Mouse (Mus musculus) erythroblast, embryonic 14.5 days (primary cell): ENCODE results near the gene Hoxd8. TPM values are rescaled to one million over a fixed set of nuclear protein-coding genes. Genes with fewer than 3 reads are reported as not detected.

Source experiments
- H3K27me3 ChIP-seq: 2 replicates; pipeline ENCODE4 v1.6.1; 2012; ENCODE audit warnings: inconsistent platforms; ENCODE audit not compliant: control insufficient read depth
- H3K36me3 ChIP-seq: 2 replicates; pipeline ENCODE4 v1.6.1; 2012; ENCODE audit warnings: mild to moderate bottlenecking, inconsistent platforms; ENCODE audit not compliant: control insufficient read depth
- H3K4me1 ChIP-seq: 2 replicates; pipeline ENCODE4 v1.6.1; 2012; ENCODE audit warnings: inconsistent platforms; ENCODE audit not compliant: control insufficient read depth
- H3K4me3 ChIP-seq: replicated peaks from 2 replicates; pipeline ENCODE3; 2012; ENCODE audit warnings: moderate library complexity, mild to moderate bottlenecking, inconsistent platforms
- H3K9me3 ChIP-seq: 2 replicates; pipeline ENCODE4 v1.6.1; 2012; ENCODE audit warnings: low read length, inconsistent platforms, mixed read lengths; ENCODE audit not compliant: control insufficient read depth
- GATA1 ChIP-seq: IDR thresholded peaks from 2 replicates; pipeline ENCODE4 v1.6.1; 2012; ENCODE audit warnings: low read length, inconsistent platforms, mixed read lengths
- TAL1 ChIP-seq: IDR thresholded peaks from 3 replicates; pipeline ENCODE4 v1.6.1; 2012; ENCODE audit warnings: low read length, inconsistent platforms, mixed read lengths
- polyA plus RNA-seq: library from polyadenylated mRNA; stranded (reverse); fragments of >175 nt; gene quantifications from 2 replicates; pipeline ENCODE4 v1.2.3, GENCODE M21; 2012

Gene Hoxd8
- polyA plus RNA-seq, 1 experiment: not detected

- H3K4me3 ChIP-seq: no peak overlapping the region
- H3K27me3 ChIP-seq: peaks cover 100% of the 10 kb centered on the region
- TF ChIP-seq TAL1 (no peak), GATA1 (no peak)
- 0 out of 2 replicates have a peak, but pooled peaks cover 4% of the 10 kb centered on the region for H3K9me3 ChIP-seq
- H3K36me3 ChIP-seq: no peaks in the 10 kb centered on the region
- no peaks in the 10 kb centered on the region for H3K4me1 ChIP-seq
Measured at GRCm38 (mm10) chr2:74689574-74690337, 14.7 kb upstream of the Hoxd8 start.

- Histone ChIP-seq H3K36me3 (no peaks in the 10 kb centered on the region), H3K27me3 (peaks cover 100% of the 10 kb centered on the region), H3K4me1 (no peaks in the 10 kb centered on the region), H3K9me3 (0 out of 2 replicates have a peak, but pooled peaks cover 4% of the 10 kb centered on the region), H3K4me3 (no peak overlapping the region)
- TF ChIP-seq GATA1 (no peak), TAL1 (no peak)
Measured at GRCm38 (mm10) chr2:74690338-74690716, 14.1 kb upstream of the Hoxd8 start.

- TF ChIP-seq TAL1: no peak
- no peak for TF ChIP-seq GATA1
- H3K4me1 ChIP-seq: no peaks in the 10 kb centered on the region
- 0 out of 2 replicates have a peak, but pooled peaks cover 4% of the 10 kb centered on the region for H3K9me3 ChIP-seq
- H3K4me3 ChIP-seq: no peak within 1 kb of the TSS
- H3K27me3 ChIP-seq: peaks cover 100% of the 10 kb centered on the region
- H3K36me3 ChIP-seq: no peaks in the 10 kb centered on the region
Measured at GRCm38 (mm10) chr2:74691022-74691951, 13.1 kb upstream of the Hoxd8 start, which contains the start of gene Hoxd10. TSS of gene Hoxd10 (plus strand) at chr2:74691924.

- H3K27me3 ChIP-seq: peaks cover 100% of the 10 kb centered on the region
- no peak overlapping the region for H3K4me3 ChIP-seq
- H3K4me1 ChIP-seq: no peaks in the 10 kb centered on the region
- H3K36me3 ChIP-seq: no peaks in the 10 kb centered on the region
- H3K9me3 ChIP-seq: peaks cover 4% of the 10 kb centered on the region; the same call in 1 of the 2 replicates
- TF ChIP-seq GATA1 (no peak), TAL1 (no peak)
Measured at GRCm38 (mm10) chr2:74691995-74692807, 12.2 kb upstream of the Hoxd8 start.

- Histone ChIP-seq H3K4me1 (0 out of 2 replicates have a peak, but pooled peaks cover under 1% of the 10 kb centered on the region), H3K36me3 (no peaks in the 10 kb centered on the region), H3K4me3 (no peak overlapping the region), H3K27me3 (peaks cover 100% of the 10 kb centered on the region), H3K9me3 (peaks cover 2% of the 10 kb centered on the region; the same call in 1 of the 2 replicates)
- no peak for TF ChIP-seq TAL1
- no peak for TF ChIP-seq GATA1
Measured at GRCm38 (mm10) chr2:74692808-74693431, 11.5 kb upstream of the Hoxd8 start.

GRCm38 (mm10) chr2:74693432-74693827 lies 11.0 kb upstream of the Hoxd8 start:
- 0 out of 2 replicates have a peak, but pooled peaks cover 2% of the 10 kb centered on the region for H3K4me1 ChIP-seq
- TF ChIP-seq TAL1 (no peak), GATA1 (no peak)
- no peak overlapping the region for H3K4me3 ChIP-seq
- peaks cover 100% of the 10 kb centered on the region for H3K27me3 ChIP-seq
- H3K36me3 ChIP-seq: no peaks in the 10 kb centered on the region
- H3K9me3 ChIP-seq: peaks cover 5% of the 10 kb centered on the region; the same call in 1 of the 2 replicates

- H3K9me3 ChIP-seq: peaks cover 5% of the 10 kb centered on the region; the same call in 1 of the 2 replicates
- no peaks in the 10 kb centered on the region for H3K36me3 ChIP-seq
- TF ChIP-seq TAL1: no peak
- TF ChIP-seq GATA1: no peak
- 0 out of 2 replicates have a peak, but pooled peaks cover 2% of the 10 kb centered on the region for H3K4me1 ChIP-seq
- H3K4me3 ChIP-seq: no peak overlapping the region
- H3K27me3 ChIP-seq: peaks cover 100% of the 10 kb centered on the region
Measured at GRCm38 (mm10) chr2:74694066-74694465, 10.3 kb upstream of the Hoxd8 start.

DNA sequence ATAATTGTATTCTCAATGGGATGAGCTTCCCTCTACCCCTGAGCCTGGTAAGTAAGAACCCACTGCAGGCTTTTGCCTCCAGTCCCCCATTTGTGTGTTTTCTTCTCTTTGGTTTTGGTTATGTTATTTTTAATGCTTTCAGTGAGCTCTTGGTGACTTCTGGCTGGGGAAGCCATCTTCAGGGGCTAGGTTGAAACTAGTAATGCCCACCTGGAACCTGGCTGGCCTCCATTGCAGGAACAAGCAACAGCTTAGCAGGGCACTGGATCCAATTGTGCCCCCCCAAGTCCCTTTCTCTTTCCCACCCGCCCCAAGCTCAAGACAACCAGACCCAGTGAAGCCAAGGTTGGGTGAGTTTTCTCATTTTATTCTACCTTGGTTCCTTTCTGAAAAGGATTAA lies 9.0 kb upstream of the Hoxd8 start:
- Histone ChIP-seq H3K36me3 (no peaks in the 10 kb centered on the region), H3K27me3 (peaks cover 100% of the 10 kb centered on the region), H3K4me3 (no peak overlapping the region), H3K9me3 (peaks cover 5% of the 10 kb centered on the region; the same call in 1 of the 2 replicates), H3K4me1 (0 out of 2 replicates have a peak, but pooled peaks cover 2% of the 10 kb centered on the region)
- TF ChIP-seq TAL1 (no peak), GATA1 (no peak)
